9 mouse cellular contexts compared by ENCODE assay signal in genomic region chr2:136051688-136052289, GRCm38 (mm10). TPM values are rescaled to one million over a fixed set of nuclear protein-coding genes. Genes with fewer than 3 reads are reported as not detected.
DNase-seq lines count a peak whose midpoint lies in the region; ATAC-seq and TF ChIP-seq lines count a peak whose summit lies in the region.
"Had no signal": no experiment of that assay in that cellular context is flagged by ENCODE, and none has a peak within 500 bp of the region (broad histone marks: within the 10 kb centered on the region; RNA-seq: fewer than 3 reads in every experiment).

Lamp5 (plus strand) TSS chr2:136052239.

- no peak within 1 kb of the TSS for H3K27ac ChIP-seq in lung, embryonic 15.5 days
- no peak within 1 kb of the TSS for H3K27ac ChIP-seq in lung, postnatal 0 days (ENCODE audit: low read length)
- no peak within 1 kb of the TSS for H3K27ac ChIP-seq in limb, embryonic 10.5 days
- H3K27ac ChIP-seq in stomach, postnatal 0 days (replicated peaks): no peak within 1 kb of the TSS

- ATAC-seq in lung, embryonic 15.5 days (ENCODE audit: borderline replicate concordance, extremely low read depth, low FRiP score, low TSS enrichment): no peak
- no peak for ATAC-seq in lung, postnatal 0 days
- no peak for ATAC-seq in stomach, postnatal 0 days (ENCODE audit: low FRiP score, low TSS enrichment)

- no peaks in the 10 kb centered on the region for H3K36me3 ChIP-seq in lung, embryonic 15.5 days
- no peaks in the 10 kb centered on the region for H3K36me3 ChIP-seq in lung, postnatal 0 days (ENCODE audit: insufficient read depth, low read length)
- no peaks in the 10 kb centered on the region for H3K36me3 ChIP-seq in limb, embryonic 10.5 days
- H3K36me3 ChIP-seq in stomach, postnatal 0 days (ENCODE audit: control insufficient read depth, insufficient read depth, low read length): no peaks in the 10 kb centered on the region

- peak; percentile 51 to 57 for DNase-seq in cerebellum, postnatal 10 days
- no peak for DNase-seq in cerebellum, postnatal 4 days (ENCODE audit: low spot score in 2 of 2)
- no peak for DNase-seq in lung, postnatal 0 days (ENCODE audit: low spot score)
- peak; percentile 36 for DNase-seq in limb, embryonic 10.5 days (ENCODE audit: low spot score)
- no peak for DNase-seq in stomach, postnatal 0 days (ENCODE audit: low spot score)
- no peak for DNase-seq in adrenal gland, postnatal 36 days
- DNase-seq in kidney, adult 9 months: no peak

- WGBS in lung, embryonic 15.5 days: 6% methylated on average over 8 of the region's 8 CpGs
- 9% methylated on average over 8 of the region's 8 CpGs for WGBS in lung, postnatal 0 days
- 1% methylated on average over 8 of the region's 8 CpGs for WGBS in limb, embryonic 10.5 days
- 4% methylated on average over 8 of the region's 8 CpGs for WGBS in stomach, postnatal 0 days

- H3K4me2 ChIP-seq in lung, embryonic 15.5 days: peak within 1 kb of the TSS; percentile 39
- no peak within 1 kb of the TSS for H3K4me2 ChIP-seq in lung, postnatal 0 days (replicated peaks; ENCODE audit: low read depth, low read length)
- 0 out of 2 replicates have a peak within 1 kb of the TSS, but pooled peaks have one; percentile 11 for H3K4me2 ChIP-seq in stomach, postnatal 0 days (replicated peaks; ENCODE audit: low read depth)

- no peak for TF ChIP-seq EP300 in lung, postnatal 0 days (IDR thresholded peaks at IDR 0.05)
- TF ChIP-seq EP300 in stomach, postnatal 0 days (optimal IDR thresholded peaks at IDR 0.05): no peak

- peaks cover 11% of the 10 kb centered on the region for H3K27me3 ChIP-seq in lung, embryonic 15.5 days
- H3K27me3 ChIP-seq in lung, postnatal 0 days (replicated peaks; ENCODE audit: insufficient read depth, low read length): no peaks in the 10 kb centered on the region
- H3K27me3 ChIP-seq in limb, embryonic 10.5 days (ENCODE audit: low read depth, poor library complexity, severe bottlenecking): peaks cover 35% of the 10 kb centered on the region
- H3K27me3 ChIP-seq in stomach, postnatal 0 days (ENCODE audit: control insufficient read depth, insufficient read depth, low read length): no peaks in the 10 kb centered on the region

- no peaks in the 10 kb centered on the region for H3K9me3 ChIP-seq in lung, embryonic 15.5 days
- no peaks in the 10 kb centered on the region for H3K9me3 ChIP-seq in lung, postnatal 0 days (ENCODE audit: low read length)
- no peaks in the 10 kb centered on the region for H3K9me3 ChIP-seq in limb, embryonic 10.5 days (replicated peaks)
- H3K9me3 ChIP-seq in stomach, postnatal 0 days (ENCODE audit: control insufficient read depth, low read length): no peaks in the 10 kb centered on the region

- no peak within 1 kb of the TSS for H3K4me3 ChIP-seq in lung, embryonic 15.5 days
- no peak within 1 kb of the TSS for H3K4me3 ChIP-seq in lung, postnatal 0 days (ENCODE audit: low read depth, low read length)
- H3K4me3 ChIP-seq in limb, embryonic 10.5 days: peak within 1 kb of the TSS; percentile 45
- no peak within 1 kb of the TSS for H3K4me3 ChIP-seq in stomach, postnatal 0 days (ENCODE audit: low read depth, low read length)

- no peaks in the 10 kb centered on the region for H3K4me1 ChIP-seq in lung, embryonic 15.5 days
- no peaks in the 10 kb centered on the region for H3K4me1 ChIP-seq in lung, postnatal 0 days (ENCODE audit: insufficient read depth, low read depth, low read length)
- H3K4me1 ChIP-seq in limb, embryonic 10.5 days: peaks cover 16% of the 10 kb centered on the region
- H3K4me1 ChIP-seq in stomach, postnatal 0 days (replicated peaks; ENCODE audit: control insufficient read depth, insufficient read depth): no peaks in the 10 kb centered on the region

- no peak within 1 kb of the TSS; the same call in 1 of the 2 replicates for H3K9ac ChIP-seq in lung, embryonic 15.5 days
- H3K9ac ChIP-seq in lung, postnatal 0 days (replicated peaks; ENCODE audit: low read depth): no peak within 1 kb of the TSS
- no peak within 1 kb of the TSS for H3K9ac ChIP-seq in stomach, postnatal 0 days (ENCODE audit: low read length)

- TF ChIP-seq CTCF in lung, postnatal 0 days (IDR thresholded peaks at IDR 0.05): no peak
- TF ChIP-seq CTCF in stomach, postnatal 0 days (IDR thresholded peaks at IDR 0.05; ENCODE audit: low read depth): no peak

RNA-seq across cellular contexts. Expression of gene Lamp5, which starts in this region (rescaled TPM):
- 0.14 TPM in 1 of 2 replicates, not detected in the other for polyA plus RNA-seq in lung, embryonic 15.5 days (2015; fragmentation: Nextera tagmentation; extraction: Ambion mirVana)
- not detected in 2 replicates for polyA plus RNA-seq in lung, postnatal 0 days (2015; fragmentation: Nextera tagmentation; extraction: Ambion mirVana)
- polyA plus RNA-seq in limb, embryonic 10.5 days (2016; fragmentation: Nextera tagmentation; extraction: Ambion mirVana): 0.23 TPM in 1 of 2 replicates, not detected in the other
- 0.06 TPM in 1 of 2 replicates, not detected in the other for polyA plus RNA-seq in stomach, postnatal 0 days (2015; fragmentation: Nextera tagmentation; extraction: Ambion mirVana)
- total RNA-seq in adrenal gland, postnatal 36 days (2021): not detected
- total RNA-seq: megakaryocyte progenitor cell, adult 5-6 weeks had no signal

Comparison
In these comparisons a context has a peak if more than half of its experiments do, and no peak if none do; other contexts are left out.
1. DNase-seq: peak in cerebellum, postnatal 10 days (2 of 2); none in cerebellum, postnatal 4 days (0 of 2), lung, postnatal 0 days (single experiment), stomach, postnatal 0 days (single experiment), adrenal gland, postnatal 36 days (0 of 2) and kidney, adult 9 months (single experiment).
2. Peak in DNase-seq and H3K4me3 ChIP-seq in limb, embryonic 10.5 days; RNA of the gene not detected or under 1 TPM.